Mouse (Mus musculus) left cerebral cortex, adult 2 months (tissue): ENCODE data around the gene Dact2. TPM values are rescaled to one million over a fixed set of nuclear protein-coding genes. Genes with fewer than 3 reads are reported as not detected.

Experiments
- DNase-seq, 2 experiments: peaks; one replicate each; pipeline ENCODE4 v3.0.0; 2021 to 2022; ENCODE audit warnings: low spot score in 2 of 2, mixed read lengths in 1 of 2; ENCODE audit errors: extremely low spot score in 1 of 2
- H3K27ac ChIP-seq: fragments of 200-600 bp; 2 replicates; pipeline ENCODE4 v1.8.1; 2022
- H3K4me3 ChIP-seq: fragments of 200-600 bp; 2 replicates; pipeline ENCODE4 v1.8.1; 2022
- CTCF ChIP-seq: fragments of 200-600 bp; IDR thresholded peaks from 2 replicates; pipeline ENCODE4 v1.8.1; 2022; ENCODE audit warnings: antibody characterized with exemption, mild to moderate bottlenecking, moderate library complexity
- intact Hi-C: fragments of 180-260 bp; cut with DNase I; formaldehyde crosslinking; loops from one replicate; pipeline ENCODE4 v1.15.1; 2025
- total RNA-seq, 2 experiments: library from RNA; stranded (reverse); gene quantifications; 2 replicates each; pipeline ENCODE4 v1.2.3; 2021

The Dact2 gene
- total RNA-seq, 2 experiments from 2014 or later = 58.6 to 100 TPM

DNA sequence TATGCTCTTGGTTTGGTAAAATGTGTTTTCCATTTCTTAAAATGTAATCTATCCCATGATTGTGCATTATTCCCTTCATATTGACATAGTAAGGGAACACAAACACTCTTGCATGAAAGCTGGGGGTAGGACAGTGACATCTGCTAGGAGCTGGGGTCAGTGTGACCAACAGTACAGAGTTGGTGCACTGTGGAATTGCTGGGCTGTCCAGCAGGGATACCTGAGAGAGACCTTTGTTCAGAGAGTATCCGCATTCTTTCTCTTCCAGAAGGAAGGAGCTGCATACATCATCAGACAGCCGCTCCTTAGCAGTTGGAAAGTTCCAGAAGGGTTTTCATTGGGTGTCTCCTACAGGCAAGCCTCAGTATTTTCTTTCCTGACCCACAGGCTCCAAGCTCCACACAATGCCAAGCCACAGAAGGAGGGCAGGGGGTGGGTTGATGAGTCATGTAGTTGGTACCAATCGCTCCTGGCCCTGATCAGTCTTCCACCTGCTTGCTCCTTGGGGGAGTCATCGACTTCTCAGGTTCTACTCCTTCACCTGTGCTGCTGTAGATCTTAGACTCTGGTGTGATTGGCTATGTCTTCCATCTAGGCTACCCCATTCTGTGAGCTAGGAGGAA, 19.8 kb downstream of the Dact2 start:
- Histone ChIP-seq H3K4me3 (no peak overlapping the region), H3K27ac (no peak overlapping the region)
- intact Hi-C loops = no loop called here
- no peak for DNase-seq
- no peak; the same call in 1 of the 2 replicates for TF ChIP-seq CTCF

DNA sequence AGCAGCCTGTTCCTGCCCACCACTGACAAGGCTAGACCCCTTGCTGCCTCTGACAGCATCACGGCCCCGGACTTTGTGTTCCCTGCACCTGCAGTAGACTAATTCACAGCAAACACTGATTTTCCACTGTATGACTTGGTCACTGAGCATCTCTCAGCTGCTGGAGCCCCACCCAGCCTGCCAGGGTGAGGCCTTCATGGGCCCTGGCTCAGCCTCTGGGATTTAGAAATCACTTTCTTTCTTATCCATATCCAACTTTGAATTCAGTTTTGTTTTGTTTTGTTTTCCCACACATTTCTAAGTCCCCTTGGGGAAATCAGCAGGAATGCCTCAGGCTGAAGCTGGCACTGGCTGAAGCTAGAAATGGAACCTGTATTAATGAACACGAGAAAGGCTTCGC, 20.4 kb downstream of the Dact2 start:
- H3K27ac ChIP-seq = no peak overlapping the region
- no peak for TF ChIP-seq CTCF
- intact Hi-C loops = no loop called here
- DNase-seq = no peak
- H3K4me3 ChIP-seq = no peak overlapping the region

DNA sequence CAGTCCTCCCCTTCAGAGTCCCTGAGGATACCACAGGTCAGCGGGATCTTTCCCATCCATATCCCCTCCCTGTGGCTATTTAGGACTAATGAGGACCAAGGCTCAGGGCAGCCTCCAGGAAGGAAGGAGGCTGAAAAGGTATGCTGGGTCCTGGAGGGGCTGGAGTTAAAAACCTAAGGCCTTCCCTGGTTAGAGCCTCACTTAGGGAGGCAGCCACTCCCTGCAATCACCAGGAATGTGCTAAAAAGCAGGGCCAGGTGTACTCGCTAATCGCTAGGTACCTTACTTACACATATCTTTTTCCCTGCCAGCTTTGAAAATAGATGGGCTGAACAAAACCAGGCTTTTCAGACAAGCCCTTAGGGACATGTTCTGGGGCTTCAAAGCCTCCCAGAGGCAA, 21.2 kb downstream of the Dact2 start:
- H3K4me3 ChIP-seq = no peak overlapping the region
- DNase-seq = no peak
- intact Hi-C loops = no loop called here
- TF ChIP-seq CTCF = no peak
- H3K27ac ChIP-seq = no peak overlapping the region

DNA sequence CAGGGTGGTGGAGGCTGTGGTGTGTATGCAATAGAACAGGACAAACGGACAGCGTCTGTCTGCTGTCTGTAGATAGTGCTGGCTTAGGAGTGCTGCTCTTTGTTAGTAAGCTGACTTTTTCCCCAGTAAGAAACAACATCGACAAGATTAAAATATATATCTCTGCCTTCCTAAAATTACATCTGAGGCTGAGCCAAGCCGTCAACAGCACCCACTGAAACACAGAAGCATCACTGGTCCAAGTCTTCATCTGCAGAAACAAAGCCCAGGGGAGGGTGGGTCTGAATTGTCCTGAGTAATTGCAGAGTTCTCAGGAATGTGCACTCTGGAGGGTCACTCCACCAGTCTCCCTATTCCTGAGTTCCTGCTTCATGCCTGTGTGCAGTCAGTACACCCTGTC, 25.2 kb downstream of the Dact2 start:
- no peak for DNase-seq
- intact Hi-C loops = no loop called here
- H3K4me3 ChIP-seq = no peak overlapping the region
- H3K27ac ChIP-seq = peak overlapping the region; percentile 86
- no peak for TF ChIP-seq CTCF

DNA sequence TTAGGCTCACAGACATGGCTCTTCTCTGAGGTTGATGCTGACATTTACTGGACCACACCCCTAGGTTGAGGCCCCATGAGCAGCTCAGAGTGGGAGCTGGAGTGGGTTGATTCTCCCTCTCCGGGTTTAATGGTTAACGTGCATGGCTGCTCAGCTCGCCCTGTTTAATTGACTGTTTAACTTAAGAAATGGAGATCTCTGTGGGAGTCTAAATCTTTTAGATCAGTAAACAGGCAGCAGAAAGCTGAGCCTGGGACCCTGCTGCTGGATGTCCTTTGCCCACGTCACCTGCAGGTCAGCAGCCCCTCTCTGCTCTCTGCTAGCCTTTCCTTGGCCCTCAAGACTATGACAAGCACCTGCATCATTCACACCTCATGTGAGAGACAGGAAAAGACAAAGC, 25.6 kb downstream of the Dact2 start:
- Histone ChIP-seq H3K4me3 (no peak overlapping the region), H3K27ac (peak overlapping the region; percentile 86)
- no peak for TF ChIP-seq CTCF
- intact Hi-C loops = no loop called here
- no peak for DNase-seq

DNA sequence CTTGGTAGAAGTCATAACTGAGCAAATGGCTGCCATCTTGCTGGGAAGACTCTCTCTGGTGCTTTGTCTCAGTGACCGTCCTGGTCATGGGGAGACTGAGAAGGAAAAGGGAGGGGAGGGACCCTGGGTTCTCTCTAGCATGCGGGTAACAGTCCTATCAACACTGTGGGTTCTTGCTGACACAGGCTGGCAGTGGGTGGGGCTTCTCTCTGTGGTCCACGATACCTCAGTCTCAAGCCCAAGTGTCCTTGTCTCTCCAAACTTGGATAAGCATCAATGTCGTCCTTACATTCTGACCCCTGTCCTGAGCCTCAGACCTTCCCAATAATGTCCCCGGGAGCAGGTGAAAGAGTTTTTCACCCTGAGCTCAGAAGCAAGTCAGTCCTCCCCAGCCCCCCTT, 26.1 kb downstream of the Dact2 start:
- Histone ChIP-seq H3K27ac (peak overlapping the region; percentile 86), H3K4me3 (no peak overlapping the region)
- intact Hi-C loops = no loop called here
- TF ChIP-seq CTCF = no peak
- DNase-seq = no peak

DNA sequence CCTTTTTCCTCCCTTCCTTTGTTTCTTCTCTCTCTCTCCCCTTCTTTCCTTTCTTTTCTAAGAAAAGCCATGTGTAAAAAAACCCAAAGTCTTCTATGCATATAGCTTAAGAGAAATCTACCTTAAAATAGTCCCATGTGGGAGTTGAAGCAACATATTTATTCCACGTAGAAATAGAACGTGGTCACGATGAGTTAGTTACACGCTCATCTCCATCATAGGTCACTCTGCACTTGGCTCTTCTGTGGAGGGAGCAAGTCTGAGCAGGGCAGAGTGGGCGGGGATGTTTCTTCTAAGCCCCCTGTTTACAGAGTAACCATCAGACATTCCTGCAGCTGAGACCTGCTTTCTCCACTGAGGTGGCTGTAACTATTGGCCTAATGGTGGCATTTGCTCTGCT, 27.1 kb downstream of the Dact2 start:
- intact Hi-C loops = no loop called here
- DNase-seq = no peak
- TF ChIP-seq CTCF = no peak
- H3K4me3 ChIP-seq = no peak overlapping the region
- peak overlapping the region; percentile 86 for H3K27ac ChIP-seq

DNA sequence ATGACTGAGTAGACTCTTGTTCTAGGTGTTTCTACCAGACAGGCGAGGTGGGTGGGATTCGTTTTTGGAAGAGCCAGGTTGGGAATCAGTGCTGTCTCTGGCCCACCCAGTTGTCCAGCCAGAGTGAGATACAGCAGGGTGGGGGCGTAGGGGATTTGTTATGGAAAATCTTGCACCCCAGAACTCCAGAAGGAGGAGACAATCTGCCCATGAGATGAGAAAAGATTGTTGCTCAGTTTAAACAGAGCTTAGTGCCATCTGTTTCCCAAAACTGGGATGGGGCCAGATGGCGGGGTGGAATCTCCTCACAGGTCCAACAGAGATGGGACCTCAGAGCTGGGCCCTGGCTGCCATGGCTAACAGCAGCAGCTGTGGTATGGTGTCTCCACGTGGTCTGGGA, 28.4 kb downstream of the Dact2 start:
- intact Hi-C loops = loop anchor here (2.0 kb wide), 2 partner anchors 31 to 73 kb away; no protein-coding TSS in a partner anchor
- DNase-seq = peak; percentile 39 to 83
- no peak for TF ChIP-seq CTCF
- no peak overlapping the region for H3K4me3 ChIP-seq
- H3K27ac ChIP-seq = peak overlapping the region; percentile 86

DNA sequence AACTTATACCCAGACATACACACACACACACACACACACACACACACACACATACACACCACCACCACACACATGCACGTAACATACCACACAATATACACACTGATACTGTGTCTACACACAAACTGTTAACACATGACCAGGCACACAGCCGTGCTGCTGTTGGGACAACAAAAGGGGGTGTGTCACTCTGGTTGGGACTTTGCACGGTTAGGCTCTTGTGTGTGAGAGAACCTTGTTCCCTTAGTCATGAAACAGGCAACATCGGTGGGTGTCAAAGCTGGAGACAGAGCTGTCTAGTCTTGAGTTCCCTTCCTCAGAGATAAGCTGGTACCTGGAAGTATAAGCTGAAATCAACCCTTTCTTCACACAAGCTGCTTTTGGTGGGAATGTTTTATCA, 29.1 kb downstream of the Dact2 start:
- intact Hi-C loops = loop anchor here (2.0 kb wide), 2 partner anchors 32 to 74 kb away; no protein-coding TSS in a partner anchor
- H3K27ac ChIP-seq = peak overlapping the region; percentile 73
- no peak for TF ChIP-seq CTCF
- no peak for DNase-seq
- H3K4me3 ChIP-seq = no peak overlapping the region

DNA sequence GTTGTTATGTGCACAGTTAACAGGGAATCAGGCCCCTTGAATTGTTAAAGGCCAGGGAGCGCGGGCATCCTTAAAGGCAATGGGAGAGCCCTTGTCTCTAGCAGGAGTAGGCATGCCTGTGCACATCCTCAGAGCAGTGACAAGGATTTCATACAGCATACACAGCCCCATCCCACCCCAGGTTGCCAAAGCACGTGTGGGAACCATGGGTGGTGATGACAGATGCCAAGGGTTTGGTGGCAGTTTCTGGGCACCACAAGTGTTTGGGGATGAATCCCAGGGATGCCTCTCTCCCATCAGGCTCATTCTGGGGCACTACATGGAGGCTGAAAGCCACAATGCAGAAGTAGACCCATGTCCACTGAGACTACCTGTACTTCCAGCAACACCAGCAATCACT, 29.7 kb downstream of the Dact2 start:
- intact Hi-C loops = loop anchor here (2.0 kb wide), 2 partner anchors 32 to 74 kb away; no protein-coding TSS in a partner anchor
- Histone ChIP-seq H3K4me3 (no peak overlapping the region), H3K27ac (peak overlapping the region; percentile 83)
- no peak for TF ChIP-seq CTCF
- no peak for DNase-seq

DNA sequence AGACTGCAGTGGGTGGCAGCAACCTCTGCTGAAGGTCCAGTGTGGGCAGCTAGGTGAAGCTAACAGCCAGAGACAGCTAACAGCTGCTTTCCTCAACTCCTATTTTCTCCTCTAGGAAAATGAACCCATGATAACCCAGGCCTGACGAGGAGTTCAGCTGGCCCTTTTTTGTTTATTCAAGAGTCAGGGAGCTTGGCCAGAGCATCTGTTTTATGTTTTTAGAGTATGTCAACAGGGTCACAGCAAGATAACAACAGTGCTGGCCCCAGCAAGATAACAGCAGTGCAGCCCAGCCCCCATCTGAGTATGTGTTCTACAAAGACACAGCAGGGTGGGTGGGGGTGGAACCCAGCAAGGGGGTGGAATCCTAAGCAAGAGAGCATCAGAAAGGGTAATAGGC, 30.6 kb downstream of the Dact2 start:
- no peak for TF ChIP-seq CTCF
- DNase-seq = no peak
- Histone ChIP-seq H3K4me3 (no peak overlapping the region), H3K27ac (peak overlapping the region; percentile 83)
- intact Hi-C loops = loop anchor here (2.0 kb wide), 1 partner anchor 35 kb away; no protein-coding TSS in a partner anchor

DNA sequence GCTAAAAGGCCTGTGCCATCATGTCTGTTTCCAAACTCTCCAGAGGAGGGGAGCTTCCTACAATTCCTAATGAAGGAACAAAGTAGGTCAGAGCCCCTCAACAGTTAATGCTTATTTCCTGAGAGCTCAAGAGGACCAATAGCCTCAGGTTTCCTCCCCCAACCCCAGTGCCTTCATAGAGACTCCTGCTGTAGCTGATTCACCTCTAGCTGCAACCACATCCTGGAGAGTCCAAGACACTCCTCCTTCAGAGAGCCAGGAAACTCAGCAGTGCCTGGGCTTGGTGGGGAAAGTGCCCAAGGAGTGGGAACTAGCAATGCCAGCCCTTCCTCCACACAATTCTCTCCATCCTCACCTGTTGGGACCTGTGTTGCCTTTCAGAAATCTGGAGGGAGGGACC, 31.4 kb downstream of the Dact2 start:
- DNase-seq = no peak
- TF ChIP-seq CTCF = no peak
- peak overlapping the region; percentile 83 for H3K27ac ChIP-seq
- no peak overlapping the region for H3K4me3 ChIP-seq
- intact Hi-C loops = loop anchor here (2.0 kb wide), 1 partner anchor 34 kb away; no protein-coding TSS in a partner anchor

DNA sequence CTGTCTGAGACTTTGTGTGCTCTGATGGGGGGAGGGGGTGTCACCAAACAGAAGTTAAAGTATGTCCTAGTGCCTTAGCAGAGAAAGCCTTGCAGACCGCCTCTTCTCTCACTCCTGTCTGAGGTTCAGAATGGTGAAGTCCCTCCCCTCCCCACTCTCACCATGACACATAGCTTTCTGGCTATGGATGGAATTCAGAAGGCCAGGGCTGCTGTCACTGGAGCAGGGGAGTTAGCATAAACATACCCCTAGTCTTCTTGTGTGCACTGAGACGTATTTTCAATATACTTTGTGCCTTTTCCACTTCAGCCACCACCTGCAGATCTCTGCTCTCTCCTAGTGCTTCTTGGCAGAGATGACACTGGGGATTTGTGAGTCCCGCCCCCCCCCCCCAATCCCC, 31.9 kb downstream of the Dact2 start:
- no peak for TF ChIP-seq CTCF
- no peak overlapping the region for H3K27ac ChIP-seq
- no peak for DNase-seq
- no peak overlapping the region for H3K4me3 ChIP-seq
- intact Hi-C loops = loop anchor here (2.0 kb wide), 1 partner anchor 33 kb away; no protein-coding TSS in a partner anchor
